Mouse (Mus musculus) myocyte (in vitro differentiated cells): Measurements from ENCODE around the gene Als2cr12.

Experiments
- CEBPB ChIP-seq: IDR thresholded peaks from 2 replicates; pipeline ENCODE4 v1.6.1; 2011; ENCODE audit warnings: mild to moderate bottlenecking, moderate library complexity; ENCODE audit not compliant: poor library complexity, insufficient read depth, severe bottlenecking
- E2F4 ChIP-seq: IDR thresholded peaks from one replicate; pipeline ENCODE4 v1.6.1; 2011; ENCODE audit warnings: mild to moderate bottlenecking, control low read depth, moderate library complexity; ENCODE audit not compliant: insufficient read depth
- MAX ChIP-seq: IDR thresholded peaks from one replicate; pipeline ENCODE4 v1.6.1; 2011; ENCODE audit warnings: low read depth, mild to moderate bottlenecking, control low read depth
- MYOD1 ChIP-seq, 3 experiments: IDR thresholded peaks; one replicate each; pipeline ENCODE4 v1.6.1; 2011; ENCODE audit warnings: control low read depth in 2 of 3, low read depth in 2 of 3, mild to moderate bottlenecking in 2 of 3, moderate library complexity in 1 of 3; ENCODE audit not compliant: insufficient read length in 2 of 3, control insufficient read depth in 1 of 3
- MYOG ChIP-seq, 3 experiments: IDR thresholded peaks; one replicate each; pipeline ENCODE4 v1.6.1; 2011; ENCODE audit warnings: control low read depth in 2 of 3, low read depth in 2 of 3, mild to moderate bottlenecking in 2 of 3; ENCODE audit not compliant: insufficient read length in 2 of 3, control insufficient read depth in 1 of 3, insufficient read depth in 1 of 3
- POLR2A ChIP-seq: IDR thresholded peaks from one replicate; pipeline ENCODE4 v1.6.1; 2011; ENCODE audit warnings: low read depth, mild to moderate bottlenecking, control low read depth, moderate library complexity; ENCODE audit not compliant: insufficient read length
- POLR2AphosphoS2 ChIP-seq: IDR thresholded peaks from one replicate; pipeline ENCODE4 v1.6.1; 2011; ENCODE audit warnings: low read depth, control low read depth; ENCODE audit not compliant: insufficient read length
- REST ChIP-seq: IDR thresholded peaks from one replicate; pipeline ENCODE4 v1.6.1; 2011; ENCODE audit warnings: mild to moderate bottlenecking, control low read depth, moderate library complexity; ENCODE audit not compliant: insufficient read depth, insufficient read length
- SRF ChIP-seq: IDR thresholded peaks from one replicate; pipeline ENCODE4 v1.6.1; 2011; ENCODE audit warnings: low read depth; ENCODE audit not compliant: control insufficient read depth, insufficient read length
- TCF12 ChIP-seq: IDR thresholded peaks from one replicate; pipeline ENCODE4 v1.6.1; 2011; ENCODE audit warnings: mild to moderate bottlenecking, control low read depth; ENCODE audit not compliant: poor library complexity, insufficient read depth, severe bottlenecking
- USF1 ChIP-seq: IDR thresholded peaks from one replicate; pipeline ENCODE4 v1.6.1; 2011; ENCODE audit warnings: low read depth, mild to moderate bottlenecking, control low read depth, moderate library complexity

DNA sequence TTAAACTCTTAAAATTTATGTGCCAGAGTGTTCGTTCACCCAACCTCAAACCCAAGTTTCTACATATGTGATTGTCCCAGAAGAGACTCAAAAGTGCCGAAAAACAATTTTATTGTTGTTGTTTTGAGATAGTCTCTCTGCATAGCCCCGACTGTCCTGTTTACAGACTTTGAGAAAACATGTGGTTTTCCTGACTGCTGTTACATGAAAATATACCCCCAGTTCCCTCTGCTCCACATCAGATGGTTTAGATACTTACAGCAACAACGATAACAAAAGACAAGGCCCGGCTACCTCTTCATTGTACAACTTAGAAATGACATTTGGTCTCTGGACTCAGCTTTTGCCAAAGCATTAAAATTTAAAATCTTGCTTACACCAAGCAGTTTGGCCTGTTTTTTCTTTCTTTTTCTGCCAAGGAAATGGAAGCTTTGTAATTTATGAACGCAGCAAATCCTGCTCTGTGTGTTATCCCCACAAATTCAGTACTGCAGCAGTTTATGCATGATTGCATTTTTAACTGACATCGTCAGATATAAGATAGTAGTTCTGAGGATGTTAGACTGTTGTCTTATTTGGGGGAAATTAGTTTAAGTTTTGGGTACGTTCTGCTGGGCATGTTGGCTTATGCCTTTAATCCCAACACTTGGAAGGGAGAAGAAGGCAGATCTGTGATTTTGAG, 21.9 kb upstream of the Als2cr12 start:
- TF ChIP-seq POLR2A (no peak), MAX (no peak), MYOD1 (IDR thresholded peaks at IDR 0.05; ENCODE audit: control insufficient read depth in 1 of 3, insufficient read length in 2 of 3, low read depth in 2 of 3) (no peak), E2F4 (no peak), SRF (no peak), USF1 (no peak), MYOG (IDR thresholded peaks at IDR 0.05; ENCODE audit: control insufficient read depth in 1 of 3, insufficient read depth in 1 of 3, insufficient read length in 2 of 3, low read depth in 2 of 3) (no peak), POLR2AphosphoS2 (no peak), TCF12 (no peak), CEBPB (no peak), REST (no peak)
